In genomic region chr13:57889708-57890107, GRCm38 (mm10) we compare ENCODE assay signal across 17 mouse cellular contexts. TPM values are rescaled to one million over a fixed set of nuclear protein-coding genes. Genes with fewer than 3 reads are reported as not detected.
DNase-seq lines count a peak whose midpoint lies in the region; ATAC-seq and TF ChIP-seq lines count a peak whose summit lies in the region.
"Had no signal": no experiment of that assay in that cellular context is flagged by ENCODE, and none has a peak within 500 bp of the region (broad histone marks: within the 10 kb centered on the region; RNA-seq: fewer than 3 reads in every experiment).

No protein-coding gene starts in this region.

- no peaks in the 10 kb centered on the region for H3K36me3 ChIP-seq in heart, embryonic 11.5 days (ENCODE audit: control insufficient read depth, insufficient read depth, low read length)
- H3K36me3 ChIP-seq in kidney, embryonic 14.5 days (ENCODE audit: control insufficient read depth, insufficient read depth, low read length), result no peaks in the 10 kb centered on the region
- no peaks in the 10 kb centered on the region for H3K36me3 ChIP-seq in midbrain, embryonic 12.5 days
- H3K36me3 ChIP-seq: G1E; stomach, embryonic 15.5 days had no signal

- no peak overlapping the region for H3K4me3 ChIP-seq in heart, embryonic 11.5 days (ENCODE audit: low read depth, low read length)
- H3K4me3 ChIP-seq in kidney, embryonic 14.5 days (ENCODE audit: low read length), result no peak overlapping the region
- no peak overlapping the region for H3K4me3 ChIP-seq in midbrain, embryonic 12.5 days
- H3K4me3 ChIP-seq: layer of hippocampus, adult 2 months; stomach, embryonic 15.5 days had no signal

- no peak for TF ChIP-seq POLR2A in brain, embryonic 14.5 days (IDR thresholded peaks at IDR 0.05; ENCODE audit: borderline replicate concordance, extremely low read depth, insufficient read depth, insufficient read length, poor library complexity, severe bottlenecking)

- peak overlapping the region; percentile 37 for H3K4me2 ChIP-seq in heart, embryonic 11.5 days
- H3K4me2 ChIP-seq in kidney, embryonic 14.5 days (replicated peaks; ENCODE audit: low read depth, low read length), result no peak overlapping the region
- 0 out of 2 replicates have a peak overlapping the region, but pooled peaks have one; percentile 19 for H3K4me2 ChIP-seq in midbrain, embryonic 12.5 days (replicated peaks)
- H3K4me2 ChIP-seq: stomach, embryonic 15.5 days had no signal

- peaks cover 56% of the 10 kb centered on the region for H3K27me3 ChIP-seq in heart, embryonic 11.5 days (ENCODE audit: control insufficient read depth, insufficient read depth, low read length)
- H3K27me3 ChIP-seq in kidney, embryonic 14.5 days (ENCODE audit: control insufficient read depth, insufficient read depth, low read length), result no peaks in the 10 kb centered on the region
- peaks cover 9% of the 10 kb centered on the region for H3K27me3 ChIP-seq in midbrain, embryonic 12.5 days
- H3K27me3 ChIP-seq: stomach, embryonic 15.5 days had no signal

- ATAC-seq in heart, embryonic 11.5 days (replicated peaks; ENCODE audit: insufficient number of reproducible peaks, low FRiP score, low TSS enrichment), result no peak
- ATAC-seq in kidney, embryonic 14.5 days (ENCODE audit: low FRiP score, low TSS enrichment), result no peak
- no peak for ATAC-seq in midbrain, embryonic 12.5 days (ENCODE audit: low FRiP score, low read depth)
- ATAC-seq: liver, postnatal 0 days had no signal

- no peak for DNase-seq in heart, adult 8-10 months (ENCODE audit: low spot score)
- DNase-seq in kidney, postnatal 36 days, result no peak
- DNase-seq in brain, embryonic 14.5 days (ENCODE audit: low read depth), result peak; percentile 46
- DNase-seq in gastrocnemius, postnatal 25 days, result no peak
- no peak for DNase-seq in yolk sac, embryonic 10.5 days (ENCODE audit: low spot score)
- DNase-seq: cerebellum, adult 8-10 months; liver, postnatal 0 days; right cerebral cortex, adult 18-20 months; thymus, postnatal 14 days had no signal

- H3K9ac ChIP-seq in heart, embryonic 11.5 days (ENCODE audit: low read depth, low read length), result no peak overlapping the region
- 0 out of 2 replicates have a peak overlapping the region, but pooled peaks have one; percentile 4 for H3K9ac ChIP-seq in kidney, embryonic 14.5 days (ENCODE audit: low read depth, low read length)
- no peak overlapping the region for H3K9ac ChIP-seq in midbrain, embryonic 12.5 days (replicated peaks)
- H3K9ac ChIP-seq: liver, postnatal 0 days; stomach, embryonic 15.5 days had no signal

- peaks cover 5% of the 10 kb centered on the region; the same call in 1 of the 2 replicates for H3K4me1 ChIP-seq in heart, embryonic 11.5 days (ENCODE audit: control insufficient read depth, insufficient read depth, low read length)
- H3K4me1 ChIP-seq in kidney, embryonic 14.5 days (ENCODE audit: control insufficient read depth, insufficient read depth, low read length), result 0 out of 2 replicates have a peak, but pooled peaks cover 7% of the 10 kb centered on the region
- H3K4me1 ChIP-seq in midbrain, embryonic 12.5 days, result peaks cover 13% of the 10 kb centered on the region

- no peaks in the 10 kb centered on the region for H3K9me3 ChIP-seq in heart, embryonic 11.5 days (replicated peaks; ENCODE audit: control insufficient read depth, low read length)
- no peaks in the 10 kb centered on the region for H3K9me3 ChIP-seq in kidney, embryonic 14.5 days (ENCODE audit: control insufficient read depth, low read length)
- H3K9me3 ChIP-seq in midbrain, embryonic 12.5 days, result no peaks in the 10 kb centered on the region
- H3K9me3 ChIP-seq: stomach, embryonic 15.5 days had no signal

- TF ChIP-seq CTCF in brain, embryonic 14.5 days (IDR thresholded peaks at IDR 0.05; ENCODE audit: borderline replicate concordance, extremely low read depth, insufficient read depth, insufficient read length), result no peak

- H3K27ac ChIP-seq in heart, embryonic 11.5 days (ENCODE audit: low read depth, low read length), result no peak overlapping the region
- H3K27ac ChIP-seq in kidney, embryonic 14.5 days (ENCODE audit: low read depth, low read length), result no peak overlapping the region
- no peak overlapping the region for H3K27ac ChIP-seq in midbrain, embryonic 12.5 days (replicated peaks)
- H3K27ac ChIP-seq: layer of hippocampus, adult 2 months; stomach, embryonic 15.5 days had no signal

- 51% methylated on average over 9 of the region's 9 CpGs for WGBS in heart, embryonic 11.5 days (ENCODE audit: insufficient replicate concordance)
- WGBS in kidney, embryonic 14.5 days, result 61% methylated on average over 9 of the region's 9 CpGs
- WGBS in midbrain, embryonic 12.5 days, result 63% methylated on average over 9 of the region's 9 CpGs

RNA-seq across cellular contexts. Expression of gene Spock1, which starts 18.4 kb away (rescaled TPM):
- polyA plus RNA-seq in heart, embryonic 11.5 days (2014; fragmentation: Nextera tagmentation; extraction: Ambion mirVana), result 0.69 and 1.2 TPM in 2 replicates
- under 1 TPM in 3 of 4 experiments, not detected in 1; 0.25 to 0.53 (median 0.27) TPM for total RNA-seq in heart, adult 8-10 months (2022)
- polyA plus RNA-seq in kidney, embryonic 14.5 days (2014; fragmentation: Nextera tagmentation; extraction: Ambion mirVana), result 0.30 and 0.50 TPM in 2 replicates
- 42.7 and 80.3 TPM in 2 replicates for polyA plus RNA-seq in brain, embryonic 14.5 days (2012; rRNA removed)
- 22.4 and 28.1 TPM in 2 replicates for polyA plus RNA-seq in midbrain, embryonic 12.5 days (2016; fragmentation: Nextera tagmentation; extraction: Ambion mirVana)
- under 1 TPM; 0.48 to 0.72 TPM for total RNA-seq in gastrocnemius, postnatal 25 days (2021)
- total RNA-seq: hematopoietic stem cell, adult 5-6 weeks; neutrophil, adult 5-6 weeks had no signal
- polyA plus RNA-seq: G1E; liver, postnatal 0 days had no signal

Comparison
In these comparisons a context has a peak if more than half of its experiments do, and no peak if none do; other contexts are left out.
1. RNA of gene Spock1, which starts 18.4 kb away (polyA plus RNA-seq): 42.7 to 80.3 TPM in brain, embryonic 14.5 days and 22.4 to 28.1 TPM in midbrain, embryonic 12.5 days; 0.69 to 1.2 TPM in heart, embryonic 11.5 days and 0.30 to 0.50 TPM in kidney, embryonic 14.5 days; every median in the first group is over 10 times any median in the second.